Mouse (Mus musculus) olfactory bulb, adult 2 months (tissue): ENCODE data around the gene Tdrd3. TPM values are rescaled to one million over a fixed set of nuclear protein-coding genes. Genes with fewer than 3 reads are reported as not detected.

Source experiments
- H3K27ac ChIP-seq: fragments of 200-500 bp; 2 replicates; pipeline ENCODE4 v1.5.1; 2012; ENCODE audit warnings: low read depth, low read length; ENCODE audit not compliant: insufficient read depth
- H3K4me1 ChIP-seq: fragments of 200-500 bp; 2 replicates; pipeline ENCODE4 v1.6.1; 2012; ENCODE audit warnings: low read length; ENCODE audit not compliant: control insufficient read depth, insufficient read depth
- H3K4me3 ChIP-seq: fragments of 200-500 bp; 2 replicates; pipeline ENCODE4 v1.5.1; 2012; ENCODE audit warnings: mild to moderate bottlenecking, low read depth, low read length, moderate library complexity; ENCODE audit not compliant: insufficient read depth
- CTCF ChIP-seq: fragments of 200-500 bp; IDR thresholded peaks from 2 replicates; pipeline ENCODE4 v1.5.1; 2012; ENCODE audit warnings: low read depth, mild to moderate bottlenecking, low read length, moderate library complexity; ENCODE audit not compliant: insufficient read depth
- POLR2A ChIP-seq: fragments of 200-500 bp; IDR thresholded peaks from 2 replicates; pipeline ENCODE4 v1.6.1; 2012; ENCODE audit warnings: mild to moderate bottlenecking, low read depth, low read length, moderate library complexity; ENCODE audit not compliant: insufficient read depth
- WGBS: fragments of 180-500 bp; shearing (Covaris S2); methylation state at CpG from one replicate; pipeline ENCODE4 v1.1.7; 2018; 5-methylcytosine and 5-hydroxymethylcytosine counted together
- polyA plus RNA-seq: library from polyadenylated mRNA; stranded (reverse); fragments of >200 nt; gene quantifications from 2 replicates; pipeline ENCODE4 v1.2.4, GENCODE M21; 2012; ENCODE audit warnings: low replicate concordance; ENCODE audit not compliant: missing spikeins, insufficient read depth, insufficient read length

Gene Tdrd3
- polyA plus RNA-seq, 1 experiment: not detected

GRCm38 (mm10) chr14:87467586-87467985, 51.1 kb downstream of the Tdrd3 start:
- 53% methylated on average over 12 of the region's 12 CpGs for WGBS
- Histone ChIP-seq H3K4me3 (no peak overlapping the region), H3K27ac (no peak overlapping the region), H3K4me1 (0 out of 2 replicates have a peak, but pooled peaks cover 2% of the 10 kb centered on the region)
- TF ChIP-seq POLR2A (no peak), CTCF (no peak)

DNA sequence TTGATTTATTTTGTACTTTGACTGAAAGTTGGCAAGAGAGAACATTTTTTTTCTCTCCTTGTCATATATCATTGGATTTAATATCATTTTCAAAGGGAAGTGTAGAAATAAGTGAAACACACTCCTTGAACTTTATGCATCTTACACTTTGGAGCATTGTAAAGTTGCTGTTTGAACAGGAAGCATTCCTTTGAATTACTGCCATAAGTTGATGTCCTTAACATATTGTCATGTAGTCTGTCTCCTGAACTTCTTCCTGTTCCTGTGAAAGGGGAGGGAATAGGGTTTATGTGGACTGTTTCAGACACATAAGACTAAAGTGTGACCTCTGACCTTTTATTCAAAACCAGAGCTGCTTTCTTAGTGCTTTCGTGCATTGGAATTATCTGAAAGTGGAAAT, 55.1 kb downstream of the Tdrd3 start:
- TF ChIP-seq POLR2A: no peak
- no peak for TF ChIP-seq CTCF
- Histone ChIP-seq H3K4me1 (0 out of 2 replicates have a peak, but pooled peaks cover 2% of the 10 kb centered on the region), H3K27ac (no peak overlapping the region), H3K4me3 (no peak overlapping the region)
- WGBS: 96% methylated on average over 1 of the region's 1 CpGs

GRCm38 (mm10) chr14:87472782-87473181, 56.3 kb downstream of the Tdrd3 start:
- WGBS: 86% methylated on average over 2 of the region's 2 CpGs
- Histone ChIP-seq H3K27ac (no peak overlapping the region), H3K4me3 (no peak overlapping the region), H3K4me1 (no peaks in the 10 kb centered on the region)
- TF ChIP-seq CTCF: no peak

- 85% methylated on average over 10 of the region's 10 CpGs for WGBS
- TF ChIP-seq POLR2A: no peak
- TF ChIP-seq CTCF: no peak
- Histone ChIP-seq H3K27ac (no peak overlapping the region), H3K4me3 (no peak overlapping the region), H3K4me1 (no peaks in the 10 kb centered on the region)
Measured at GRCm38 (mm10) chr14:87475721-87476359, 59.4 kb downstream of the Tdrd3 start.

- WGBS: 64% methylated on average over 3 of the region's 3 CpGs
- H3K27ac ChIP-seq: no peak overlapping the region
Measured at GRCm38 (mm10) chr14:87478339-87478951, 62.0 kb downstream of the Tdrd3 start.

DNA sequence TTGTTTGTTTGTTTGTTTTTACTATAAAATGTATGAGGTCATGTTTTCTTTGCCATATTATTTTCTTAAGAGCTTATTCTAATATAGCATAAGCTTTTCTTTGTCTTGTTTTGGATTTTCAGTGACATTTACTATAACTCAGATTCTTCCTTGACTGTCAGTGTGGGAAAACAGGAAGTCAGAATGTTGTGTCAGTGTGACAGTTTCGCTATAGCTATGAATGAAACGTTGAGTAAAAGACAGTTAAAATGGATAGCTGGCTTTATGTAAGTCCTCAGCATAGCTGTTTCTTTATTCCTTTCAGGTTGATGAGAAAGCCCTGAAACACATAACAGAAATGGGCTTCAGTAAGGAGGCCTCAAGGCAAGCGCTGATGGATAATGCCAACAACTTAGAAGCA, 69.4 kb downstream of the Tdrd3 start:
- TF ChIP-seq POLR2A (no peak), CTCF (no peak)
- no peak overlapping the region for H3K27ac ChIP-seq
- WGBS: 84% methylated on average over 3 of the region's 3 CpGs

More at GRCm38 (mm10) chr14:87478339-87478951, 62.0 kb downstream of the Tdrd3 start:
- TF ChIP-seq CTCF (no peak), POLR2A (no peak)
- no peak overlapping the region for H3K4me3 ChIP-seq
- H3K4me1 ChIP-seq: no peaks in the 10 kb centered on the region

GRCm38 (mm10) chr14:87497955-87498594, 81.6 kb downstream of the Tdrd3 start:
- no peaks in the 10 kb centered on the region for H3K4me1 ChIP-seq
- no peak for TF ChIP-seq POLR2A
- TF ChIP-seq CTCF: no peak
- no peak overlapping the region for H3K4me3 ChIP-seq
- 97% methylated on average over 11 of the region's 11 CpGs for WGBS
- no peak overlapping the region for H3K27ac ChIP-seq

More for the DNA sequence above, 69.4 kb downstream of the Tdrd3 start:
- Histone ChIP-seq H3K4me1 (peaks cover 3% of the 10 kb centered on the region; the same call in 1 of the 2 replicates), H3K4me3 (no peak overlapping the region)

- no peaks in the 10 kb centered on the region for H3K4me1 ChIP-seq
- TF ChIP-seq POLR2A: no peak
- no peak for TF ChIP-seq CTCF
- WGBS: 90% methylated on average over 8 of the region's 8 CpGs
- H3K4me3 ChIP-seq: no peak overlapping the region
- H3K27ac ChIP-seq: no peak overlapping the region
Measured at GRCm38 (mm10) chr14:87505924-87506323, 89.5 kb downstream of the Tdrd3 start.

DNA sequence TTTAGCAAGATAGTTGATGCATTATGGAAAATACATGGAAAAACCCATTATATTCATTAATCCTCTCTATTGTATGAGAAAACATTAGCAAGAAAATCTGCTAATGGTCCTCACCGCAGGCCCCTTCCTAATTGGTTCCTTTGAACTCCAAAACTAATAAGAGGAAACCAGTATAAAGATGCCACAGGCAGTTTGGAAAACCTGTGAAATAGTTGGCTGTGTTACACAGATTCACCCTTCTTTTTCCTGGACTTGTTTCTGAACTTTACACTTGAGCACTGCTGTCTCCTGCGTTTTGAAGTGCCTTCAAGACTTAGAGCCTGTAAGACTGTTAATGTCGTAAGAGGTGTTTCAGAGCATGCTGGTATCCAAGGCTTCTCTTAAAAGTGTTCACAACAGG, 98.8 kb downstream of the Tdrd3 start:
- WGBS: 67% methylated on average over 3 of the region's 3 CpGs

More for the DNA sequence above, 98.8 kb downstream of the Tdrd3 start:
- H3K27ac ChIP-seq: no peak overlapping the region
- TF ChIP-seq POLR2A (no peak), CTCF (no peak)
- H3K4me3 ChIP-seq: no peak overlapping the region
- no peaks in the 10 kb centered on the region for H3K4me1 ChIP-seq
